Mouse (Mus musculus): ENCODE measurements at regions not wholly inside any gene's neighbourhood (a gene's known extent, or its start where the extent isn't known, plus 50 kb on each side); places are given as distances from the start of the nearest gene placed in this dataset.

GRCm38 (mm10) chr3:72735011-72735410 is 232.7 kb downstream of the Sis start:
- Histone ChIP-seq H3K27me3 (no peaks in the 10 kb centered on the region), H3K4me3 (no peak overlapping the region)

GRCm38 (mm10) chr3:72727403-72727802 is 240.3 kb downstream of the Sis start:
- Histone ChIP-seq H3K27me3 (no peaks in the 10 kb centered on the region), H3K27ac (no peak overlapping the region), H3K4me1 (no peaks in the 10 kb centered on the region), H3K4me3 (no peak overlapping the region), H3K36me3 (ENCODE audit: poor library complexity, severe bottlenecking) (no peaks in the 10 kb centered on the region), H3K9me3 (replicated peaks) (no peaks in the 10 kb centered on the region), H3K4me2 (no peak overlapping the region), H3K9ac (no peak overlapping the region)
- 72% methylated on average over 1 of the region's 1 CpGs for WGBS
- no peak for ATAC-seq

More at GRCm38 (mm10) chr3:72735011-72735410, 232.7 kb downstream of the Sis start:
- Histone ChIP-seq H3K27ac (no peak overlapping the region), H3K4me1 (no peaks in the 10 kb centered on the region), H3K4me2 (no peak overlapping the region), H3K9ac (no peak overlapping the region), H3K9me3 (replicated peaks) (no peaks in the 10 kb centered on the region), H3K36me3 (ENCODE audit: poor library complexity, severe bottlenecking) (no peaks in the 10 kb centered on the region)
- ATAC-seq, result no peak

GRCm38 (mm10) chr3:72713806-72714205 is 253.9 kb downstream of the Sis start:
- ATAC-seq, result no peak
- H3K9ac ChIP-seq, result no peak overlapping the region
- 53% methylated on average over 2 of the region's 2 CpGs for WGBS
- no peaks in the 10 kb centered on the region for H3K36me3 ChIP-seq (ENCODE audit: poor library complexity, severe bottlenecking)
- H3K4me3 ChIP-seq, result no peak overlapping the region
- H3K27ac ChIP-seq, result no peak overlapping the region
- no peaks in the 10 kb centered on the region for H3K4me1 ChIP-seq
- H3K4me2 ChIP-seq, result no peak overlapping the region
- no peaks in the 10 kb centered on the region for H3K27me3 ChIP-seq
- no peaks in the 10 kb centered on the region for H3K9me3 ChIP-seq (replicated peaks)

GRCm38 (mm10) chr3:72685937-72686336 is 281.7 kb downstream of the Sis start:
- H3K4me3 ChIP-seq, result no peak overlapping the region
- H3K4me2 ChIP-seq, result no peak overlapping the region
- ATAC-seq, result peak; percentile 51; the same call in 1 of the 2 replicates
- WGBS, result 19% methylated on average over 1 of the region's 1 CpGs
- H3K9ac ChIP-seq, result no peak overlapping the region
- no peaks in the 10 kb centered on the region for H3K27me3 ChIP-seq
- no peak overlapping the region for H3K27ac ChIP-seq
- H3K9me3 ChIP-seq (replicated peaks), result no peaks in the 10 kb centered on the region
- H3K36me3 ChIP-seq (ENCODE audit: poor library complexity, severe bottlenecking), result no peaks in the 10 kb centered on the region
- H3K4me1 ChIP-seq, result no peaks in the 10 kb centered on the region

GRCm38 (mm10) chr3:72659194-72659593 is 308.5 kb downstream of the Sis start:
- H3K9ac ChIP-seq, result no peak overlapping the region
- no peak overlapping the region for H3K27ac ChIP-seq
- 61% methylated on average over 1 of the region's 1 CpGs for WGBS
- no peak overlapping the region for H3K4me2 ChIP-seq
- no peaks in the 10 kb centered on the region for H3K9me3 ChIP-seq (replicated peaks)
- H3K27me3 ChIP-seq, result no peaks in the 10 kb centered on the region
- no peak overlapping the region for H3K4me3 ChIP-seq
- no peak for ATAC-seq
- H3K4me1 ChIP-seq, result no peaks in the 10 kb centered on the region
- H3K36me3 ChIP-seq (ENCODE audit: poor library complexity, severe bottlenecking), result no peaks in the 10 kb centered on the region

- H3K4me2 ChIP-seq, result no peak overlapping the region
- no peaks in the 10 kb centered on the region for H3K9me3 ChIP-seq (replicated peaks)
- no peak overlapping the region for H3K9ac ChIP-seq
- H3K36me3 ChIP-seq (ENCODE audit: poor library complexity, severe bottlenecking), result no peaks in the 10 kb centered on the region
- H3K4me3 ChIP-seq, result no peak overlapping the region
- H3K27me3 ChIP-seq, result no peaks in the 10 kb centered on the region
- WGBS, result 72% methylated on average over 1 of the region's 1 CpGs
- no peak overlapping the region for H3K27ac ChIP-seq
- peak; percentile 82; the same call in 1 of the 2 replicates for ATAC-seq
- H3K4me1 ChIP-seq, result no peaks in the 10 kb centered on the region
Observed at GRCm38 (mm10) chr3:72630069-72630468, 337.6 kb downstream of the Sis start.

GRCm38 (mm10) chr3:72620802-72621201 is 346.9 kb downstream of the Sis start:
- no peaks in the 10 kb centered on the region for H3K9me3 ChIP-seq (replicated peaks)
- no peak for ATAC-seq
- no peak overlapping the region for H3K27ac ChIP-seq
- H3K9ac ChIP-seq, result no peak overlapping the region
- H3K27me3 ChIP-seq, result no peaks in the 10 kb centered on the region
- WGBS, result 88% methylated on average over 5 of the region's 5 CpGs
- no peaks in the 10 kb centered on the region for H3K4me1 ChIP-seq
- no peaks in the 10 kb centered on the region for H3K36me3 ChIP-seq (ENCODE audit: poor library complexity, severe bottlenecking)
- H3K4me2 ChIP-seq, result no peak overlapping the region
- no peak overlapping the region for H3K4me3 ChIP-seq

- Histone ChIP-seq H3K9ac (no peak overlapping the region), H3K4me1 (no peaks in the 10 kb centered on the region), H3K4me3 (no peak overlapping the region), H3K27ac (no peak overlapping the region), H3K9me3 (replicated peaks) (no peaks in the 10 kb centered on the region), H3K4me2 (no peak overlapping the region), H3K27me3 (no peaks in the 10 kb centered on the region), H3K36me3 (ENCODE audit: poor library complexity, severe bottlenecking) (no peaks in the 10 kb centered on the region)
- WGBS, result 93% methylated on average over 1 of the region's 1 CpGs
- peak; percentile 30; the same call in 1 of the 2 replicates for ATAC-seq
Observed at GRCm38 (mm10) chr3:72619862-72620261, 347.8 kb downstream of the Sis start.

GRCm38 (mm10) chr3:72603718-72604359 is 363.8 kb downstream of the Sis start:
- 79% methylated on average over 9 of the region's 9 CpGs for WGBS
- H3K4me1 ChIP-seq, result no peaks in the 10 kb centered on the region
- peak; percentile 55; the same call in 1 of the 2 replicates for ATAC-seq
- H3K9ac ChIP-seq, result no peak overlapping the region
- no peak overlapping the region for H3K4me3 ChIP-seq
- no peak overlapping the region for H3K4me2 ChIP-seq
- H3K27ac ChIP-seq, result no peak overlapping the region
- H3K36me3 ChIP-seq (ENCODE audit: poor library complexity, severe bottlenecking), result no peaks in the 10 kb centered on the region
- H3K27me3 ChIP-seq, result no peaks in the 10 kb centered on the region
- no peaks in the 10 kb centered on the region for H3K9me3 ChIP-seq (replicated peaks)

Measured in forebrain, embryonic 13.5 days (tissue).